11 mouse cellular contexts compared by ENCODE assay signal in genomic region chr15:62709546-62709945, GRCm38 (mm10).
DNase-seq lines count a peak whose midpoint lies in the region; ATAC-seq and TF ChIP-seq lines count a peak whose summit lies in the region.
"Had no signal": no experiment of that assay in that cellular context is flagged by ENCODE, and none has a peak within 500 bp of the region (broad histone marks: within the 10 kb centered on the region; RNA-seq: fewer than 3 reads in every experiment).

No protein-coding gene starts in this region.

- no peak for TF ChIP-seq POLR2A in brain, embryonic 14.5 days (IDR thresholded peaks at IDR 0.05; ENCODE audit: borderline replicate concordance, extremely low read depth, insufficient read depth, insufficient read length, poor library complexity, severe bottlenecking)

- no peaks in the 10 kb centered on the region for H3K9me3 ChIP-seq in kidney, embryonic 14.5 days (ENCODE audit: control insufficient read depth, low read length)
- H3K9me3 ChIP-seq: lung, embryonic 15.5 days; stomach, embryonic 15.5 days had no signal

- no peak overlapping the region for H3K27ac ChIP-seq in kidney, embryonic 14.5 days (ENCODE audit: low read depth, low read length)
- H3K27ac ChIP-seq: lung, embryonic 15.5 days; stomach, embryonic 15.5 days had no signal

- H3K4me1 ChIP-seq in kidney, embryonic 14.5 days (ENCODE audit: control insufficient read depth, insufficient read depth, low read length) = no peaks in the 10 kb centered on the region
- H3K4me1 ChIP-seq: stomach, embryonic 15.5 days had no signal

- DNase-seq in cerebellum, postnatal 14 days = peak; percentile 47 to 67
- DNase-seq in cerebellum, adult 8-10 months = no peak
- DNase-seq in kidney, postnatal 4 days = peak; percentile 25 to 29
- DNase-seq in MN1 (ENCODE audit: low spot score) = peak; percentile 55
- DNase-seq in brain, embryonic 14.5 days (ENCODE audit: low read depth) = peak; percentile 63
- DNase-seq in B cell, adult 2 months = no peak

- H3K36me3 ChIP-seq in kidney, embryonic 14.5 days (ENCODE audit: control insufficient read depth, insufficient read depth, low read length) = no peaks in the 10 kb centered on the region
- H3K36me3 ChIP-seq: lung, embryonic 15.5 days; stomach, embryonic 15.5 days had no signal

- no peak overlapping the region for H3K9ac ChIP-seq in kidney, embryonic 14.5 days (ENCODE audit: low read depth, low read length)
- H3K9ac ChIP-seq: lung, embryonic 15.5 days; stomach, embryonic 15.5 days had no signal

- TF ChIP-seq CTCF in brain, embryonic 14.5 days (IDR thresholded peaks at IDR 0.05; ENCODE audit: borderline replicate concordance, extremely low read depth, insufficient read depth, insufficient read length) = no peak

- ATAC-seq in kidney, embryonic 14.5 days (ENCODE audit: low FRiP score, low TSS enrichment) = no peak
- no peak for ATAC-seq in granulocyte monocyte progenitor cell, adult 5-6 weeks (replicated peaks; ENCODE audit: poor library complexity, severe bottlenecking)
- ATAC-seq: CD4-positive, CD25-positive, alpha-beta regulatory T cell, adult 4 months had no signal

- no peak overlapping the region for H3K4me2 ChIP-seq in kidney, embryonic 14.5 days (replicated peaks; ENCODE audit: low read depth, low read length)
- H3K4me2 ChIP-seq: lung, embryonic 15.5 days; stomach, embryonic 15.5 days had no signal

- H3K4me3 ChIP-seq in kidney, embryonic 14.5 days (ENCODE audit: low read length) = no peak overlapping the region
- H3K4me3 ChIP-seq: lung, embryonic 15.5 days; stomach, embryonic 15.5 days had no signal

- H3K27me3 ChIP-seq in kidney, embryonic 14.5 days (ENCODE audit: control insufficient read depth, insufficient read depth, low read length) = no peaks in the 10 kb centered on the region
- H3K27me3 ChIP-seq: lung, embryonic 15.5 days; stomach, embryonic 15.5 days had no signal

- WGBS in kidney, embryonic 14.5 days = 74% methylated on average over 2 of the region's 2 CpGs

Comparison
In these comparisons a context has a peak if more than half of its experiments do, and no peak if none do; other contexts are left out.
1. DNase-seq: peak in cerebellum, postnatal 14 days (2 of 2), kidney, postnatal 4 days (2 of 2), MN1 (single experiment) and brain, embryonic 14.5 days (single experiment); none in cerebellum, adult 8-10 months (single experiment) and B cell, adult 2 months (0 of 2).